Mouse (Mus musculus) limb, embryonic 13.5 days (tissue): ENCODE results near the gene Zcchc8. TPM values are rescaled to one million over a fixed set of nuclear protein-coding genes. Genes with fewer than 3 reads are reported as not detected.

ENCODE experiments used
- ATAC-seq: fragments of 200-750 bp; cut with Nextera tagmentation; 2 replicates; pipeline ENCODE4 v1.8.0; 2017; ENCODE audit warnings: low read depth, moderate number of reproducible peaks, moderate TSS enrichment; ENCODE audit not compliant: low FRiP score
- H3K27ac ChIP-seq: fragments of 300-500 bp; sonication (generic); 2 replicates; pipeline ENCODE4 v1.5.1; 2015; ENCODE audit warnings: inconsistent platforms, mild to moderate bottlenecking, moderate library complexity
- H3K27me3 ChIP-seq: fragments of 300-500 bp; sonication (generic); 2 replicates; pipeline ENCODE4 v1.6.1; 2015; ENCODE audit warnings: mild to moderate bottlenecking, inconsistent platforms
- H3K36me3 ChIP-seq: fragments of 300-500 bp; sonication (generic); 2 replicates; pipeline ENCODE4 v1.6.1; 2015; ENCODE audit warnings: inconsistent platforms, mild to moderate bottlenecking, moderate library complexity
- H3K4me1 ChIP-seq: fragments of 300-500 bp; sonication (generic); 2 replicates; pipeline ENCODE4 v1.6.1; 2015; ENCODE audit warnings: inconsistent platforms
- H3K4me2 ChIP-seq: fragments of 300-500 bp; sonication (generic); replicated peaks from 2 replicates; pipeline ENCODE4 v1.6.1; 2015; ENCODE audit warnings: inconsistent platforms, mild to moderate bottlenecking, moderate library complexity
- H3K4me3 ChIP-seq: fragments of 300-500 bp; sonication (generic); 2 replicates; pipeline ENCODE4 v1.5.1; 2015; ENCODE audit warnings: moderate library complexity, mild to moderate bottlenecking, inconsistent platforms
- H3K9ac ChIP-seq: fragments of 300-500 bp; sonication (generic); 2 replicates; pipeline ENCODE4 v1.6.1; 2015; ENCODE audit warnings: mild to moderate bottlenecking, inconsistent platforms
- H3K9me3 ChIP-seq: fragments of 300-500 bp; sonication (generic); 2 replicates; pipeline ENCODE4 v1.6.1; 2016; ENCODE audit warnings: inconsistent platforms
- WGBS: fragments of 180-500 bp; shearing (Covaris S2); methylation state at CpG from one replicate; pipeline ENCODE4 v1.1.7; 2015; 5-methylcytosine and 5-hydroxymethylcytosine counted together
- polyA plus RNA-seq: library from polyadenylated mRNA; unstranded; fragments of >200 nt; fragmentation: Nextera tagmentation; extraction: Ambion mirVana; gene quantifications from 2 replicates; pipeline ENCODE4 v1.2.1, GENCODE M21; 2015

The Zcchc8 gene
- polyA plus RNA-seq, 1 experiment from 2014 or later: 93.4 TPM

DNA sequence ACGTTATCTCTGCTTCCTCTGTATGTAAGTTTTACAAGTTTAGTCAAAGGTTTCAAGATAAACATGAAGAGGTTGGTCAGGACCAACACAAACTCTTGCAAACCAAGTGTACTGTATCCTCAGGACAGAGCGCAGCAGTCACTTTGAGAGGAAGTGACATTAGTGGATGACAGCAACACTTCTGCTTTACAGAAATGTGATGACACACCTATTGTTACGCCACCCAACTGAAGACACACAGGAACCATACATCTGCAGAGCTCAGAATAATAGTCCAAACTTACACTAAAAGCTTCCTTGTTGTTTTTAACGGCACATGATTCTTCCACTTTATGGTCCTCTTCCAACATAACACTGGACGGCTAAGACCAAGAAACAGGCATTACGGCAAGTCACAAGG, 7.1 kb downstream of the Zcchc8 start:
- Histone ChIP-seq H3K4me3 (no peak overlapping the region), H3K27me3 (no peaks in the 10 kb centered on the region), H3K4me2 (no peak overlapping the region), H3K9ac (no peak overlapping the region), H3K36me3 (peaks cover 90% of the 10 kb centered on the region), H3K27ac (no peak overlapping the region), H3K4me1 (peaks cover 18% of the 10 kb centered on the region), H3K9me3 (no peaks in the 10 kb centered on the region)
- 93% methylated on average over 6 of the region's 6 CpGs for WGBS
- ATAC-seq: no peak

DNA sequence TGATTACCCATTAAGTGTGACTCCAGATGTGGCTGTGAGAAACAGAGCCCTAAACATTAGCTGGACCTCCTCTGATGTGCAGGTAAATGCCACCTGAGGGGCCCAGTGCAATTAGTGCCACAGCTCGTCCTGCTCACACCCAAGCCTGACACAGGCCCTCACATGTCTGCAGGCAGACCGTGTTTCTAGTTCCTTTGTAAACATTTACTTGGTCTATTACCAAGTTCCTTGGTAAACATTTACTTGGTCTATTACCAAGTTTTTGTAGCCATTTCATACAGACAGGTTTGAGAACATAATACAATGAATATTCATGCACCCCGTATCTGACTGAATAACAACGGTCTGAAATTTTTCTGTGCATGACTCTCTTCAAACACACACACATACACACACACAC, 11.3 kb downstream of the Zcchc8 start:
- Histone ChIP-seq H3K27ac (no peak overlapping the region), H3K4me3 (no peak overlapping the region), H3K9me3 (no peaks in the 10 kb centered on the region), H3K9ac (no peak overlapping the region), H3K36me3 (peaks cover 96% of the 10 kb centered on the region), H3K4me2 (no peak overlapping the region), H3K4me1 (no peaks in the 10 kb centered on the region), H3K27me3 (no peaks in the 10 kb centered on the region)
- 85% methylated on average over 4 of the region's 4 CpGs for WGBS
- no peak for ATAC-seq

DNA sequence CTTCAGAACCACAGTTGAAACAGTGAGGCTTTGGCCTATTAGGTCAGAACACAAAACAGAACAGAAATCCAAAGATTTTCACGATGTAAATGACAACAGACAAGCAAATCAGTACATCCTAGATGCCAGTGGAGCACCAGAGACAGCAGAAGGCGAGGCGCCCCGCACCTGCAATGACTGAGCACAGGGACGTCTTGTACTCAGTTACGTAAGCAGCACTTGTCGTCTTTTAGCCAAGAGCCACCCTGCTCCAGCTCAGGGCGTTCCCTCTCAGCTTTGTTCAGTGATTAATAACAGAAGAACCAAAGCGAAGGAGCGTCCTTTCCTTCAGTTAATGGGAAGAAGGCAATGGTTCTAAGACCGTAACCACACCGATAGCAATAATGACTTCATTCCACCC, 12.3 kb downstream of the Zcchc8 start:
- WGBS: 88% methylated on average over 12 of the region's 12 CpGs
- Histone ChIP-seq H3K9ac (no peak overlapping the region), H3K36me3 (peaks cover 95% of the 10 kb centered on the region), H3K4me2 (no peak overlapping the region), H3K4me3 (no peak overlapping the region), H3K27ac (no peak overlapping the region), H3K9me3 (no peaks in the 10 kb centered on the region), H3K4me1 (no peaks in the 10 kb centered on the region), H3K27me3 (no peaks in the 10 kb centered on the region)
- no peak for ATAC-seq

DNA sequence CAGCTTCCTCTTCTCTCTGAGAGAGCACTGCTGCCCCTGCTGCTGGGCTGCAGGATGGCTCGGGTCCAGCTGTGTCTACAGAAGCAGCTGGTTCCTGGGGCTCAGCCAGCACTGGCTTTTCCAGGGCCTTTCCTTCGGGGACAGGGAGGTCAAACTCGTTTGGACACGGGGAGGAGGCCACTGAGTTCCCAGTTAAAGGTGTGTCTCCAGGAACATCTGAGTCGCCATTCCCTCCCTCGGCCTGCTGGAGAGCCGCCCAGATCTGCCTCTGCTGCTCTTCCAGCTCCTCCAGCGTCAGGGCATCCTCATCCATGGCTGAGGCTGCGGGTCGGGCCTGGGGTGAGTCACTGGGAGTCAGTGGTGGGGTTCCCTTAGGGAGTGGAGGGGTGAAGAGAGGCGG, 20.3 kb downstream of the Zcchc8 start:
- no peak overlapping the region for H3K9ac ChIP-seq
- no peak for ATAC-seq
- H3K4me1 ChIP-seq: no peaks in the 10 kb centered on the region
- WGBS: 71% methylated on average over 11 of the region's 11 CpGs
- H3K36me3 ChIP-seq: peaks cover 79% of the 10 kb centered on the region
- H3K4me3 ChIP-seq: no peak overlapping the region
- H3K27me3 ChIP-seq: no peaks in the 10 kb centered on the region
- H3K4me2 ChIP-seq: no peak overlapping the region
- H3K9me3 ChIP-seq: no peaks in the 10 kb centered on the region
- H3K27ac ChIP-seq: no peak overlapping the region

DNA sequence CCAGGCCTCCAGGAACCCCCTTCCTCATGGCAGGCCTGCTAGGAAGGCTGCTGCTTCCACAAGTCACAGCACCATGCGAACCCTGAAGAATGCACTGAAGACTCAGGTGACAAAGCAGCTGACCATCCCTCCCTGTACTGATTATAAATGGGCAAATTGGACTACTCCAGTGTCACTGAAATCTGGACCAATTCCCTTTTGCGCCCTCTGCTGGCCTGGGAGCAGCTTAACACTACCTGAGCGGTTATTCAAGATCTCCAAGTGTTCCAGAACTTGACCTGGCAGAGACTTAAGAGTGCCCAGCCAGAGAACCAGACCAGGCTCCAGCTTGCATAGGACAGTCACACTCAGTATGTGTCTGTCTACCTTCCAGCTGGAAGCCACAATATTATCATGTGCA, 21.7 kb downstream of the Zcchc8 start:
- H3K9ac ChIP-seq: no peak overlapping the region
- H3K27ac ChIP-seq: no peak overlapping the region
- ATAC-seq: no peak
- no peak overlapping the region for H3K4me2 ChIP-seq
- H3K4me1 ChIP-seq: 0 out of 2 replicates have a peak, but pooled peaks cover 4% of the 10 kb centered on the region
- H3K9me3 ChIP-seq: no peaks in the 10 kb centered on the region
- peaks cover 65% of the 10 kb centered on the region for H3K36me3 ChIP-seq
- WGBS: 27% methylated on average over 3 of the region's 3 CpGs
- H3K27me3 ChIP-seq: no peaks in the 10 kb centered on the region
- H3K4me3 ChIP-seq: no peak overlapping the region

DNA sequence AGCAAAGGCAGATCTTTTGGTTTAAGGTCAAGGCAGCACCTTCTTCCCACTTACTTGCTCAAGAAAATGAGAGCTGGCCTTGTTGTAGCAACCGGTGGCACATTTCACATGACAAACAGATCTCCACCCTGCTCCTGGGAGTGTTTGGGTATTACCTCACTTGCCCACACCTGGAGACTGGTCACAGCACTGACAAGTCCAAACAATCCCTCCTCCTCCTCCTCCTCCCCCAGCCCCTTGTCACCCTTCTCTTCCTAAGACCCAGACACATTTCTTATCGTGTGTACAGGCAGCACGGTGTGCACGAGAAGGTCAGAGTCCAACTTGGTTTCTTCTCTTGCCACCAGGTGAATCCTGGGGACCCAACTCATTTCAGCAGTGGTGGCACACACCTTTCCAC, 23.9 kb downstream of the Zcchc8 start:
- Histone ChIP-seq H3K4me3 (no peak overlapping the region), H3K36me3 (peaks cover 43% of the 10 kb centered on the region), H3K4me2 (no peak overlapping the region), H3K9ac (no peak overlapping the region), H3K27ac (no peak overlapping the region), H3K27me3 (no peaks in the 10 kb centered on the region), H3K9me3 (no peaks in the 10 kb centered on the region), H3K4me1 (0 out of 2 replicates have a peak, but pooled peaks cover 5% of the 10 kb centered on the region)
- no peak for ATAC-seq
- 83% methylated on average over 4 of the region's 4 CpGs for WGBS

DNA sequence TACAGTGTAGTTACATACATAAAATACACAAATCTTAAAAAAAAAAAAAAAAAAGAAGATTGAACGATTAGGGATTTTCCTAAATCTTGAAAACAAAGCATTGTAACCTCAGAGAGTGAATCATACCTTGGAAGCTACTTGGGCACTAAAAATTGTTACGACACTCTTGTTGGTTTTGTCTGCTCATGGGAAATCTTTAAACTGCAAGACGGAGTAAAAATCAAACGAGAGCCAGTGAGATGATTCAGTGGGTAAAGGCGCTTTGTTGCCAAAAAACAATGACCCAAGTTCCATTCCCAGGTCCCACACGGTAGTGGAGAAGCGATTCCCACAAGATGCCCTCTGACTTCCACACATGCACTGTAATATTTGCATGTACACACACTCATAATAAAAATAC, 24.7 kb downstream of the Zcchc8 start:
- Histone ChIP-seq H3K4me2 (no peak overlapping the region), H3K27me3 (no peaks in the 10 kb centered on the region), H3K9ac (no peak overlapping the region), H3K36me3 (peaks cover 36% of the 10 kb centered on the region), H3K27ac (no peak overlapping the region), H3K4me3 (no peak overlapping the region), H3K4me1 (0 out of 2 replicates have a peak, but pooled peaks cover 5% of the 10 kb centered on the region), H3K9me3 (no peaks in the 10 kb centered on the region)
- WGBS: 89% methylated on average over 7 of the region's 7 CpGs
- no peak for ATAC-seq

DNA sequence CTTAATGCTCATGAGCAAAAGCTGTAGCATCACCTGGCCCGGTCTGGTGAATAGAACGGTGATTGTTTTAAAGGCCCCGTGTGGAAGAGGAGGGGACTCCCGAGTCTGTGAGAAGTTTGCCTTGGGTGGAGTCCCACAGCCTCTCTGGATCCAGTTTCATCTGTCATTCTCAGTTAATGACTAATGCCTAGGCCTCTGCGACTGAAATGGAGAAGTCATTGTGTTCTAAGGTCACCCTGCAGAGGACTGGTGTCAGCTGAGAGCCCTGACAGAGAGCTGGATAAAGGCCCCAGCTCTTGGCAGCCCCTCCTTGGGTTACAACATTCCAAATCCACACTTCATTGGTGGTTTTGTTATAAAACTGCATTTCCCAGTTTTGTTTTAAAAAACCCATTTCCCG, 26.4 kb downstream of the Zcchc8 start:
- Histone ChIP-seq H3K9me3 (no peaks in the 10 kb centered on the region), H3K4me3 (no peak overlapping the region), H3K4me1 (0 out of 2 replicates have a peak, but pooled peaks cover 5% of the 10 kb centered on the region), H3K36me3 (peaks cover 21% of the 10 kb centered on the region), H3K27me3 (no peaks in the 10 kb centered on the region), H3K9ac (no peak overlapping the region), H3K27ac (no peak overlapping the region), H3K4me2 (no peak overlapping the region)
- ATAC-seq: no peak
- WGBS: 65% methylated on average over 6 of the region's 6 CpGs

DNA sequence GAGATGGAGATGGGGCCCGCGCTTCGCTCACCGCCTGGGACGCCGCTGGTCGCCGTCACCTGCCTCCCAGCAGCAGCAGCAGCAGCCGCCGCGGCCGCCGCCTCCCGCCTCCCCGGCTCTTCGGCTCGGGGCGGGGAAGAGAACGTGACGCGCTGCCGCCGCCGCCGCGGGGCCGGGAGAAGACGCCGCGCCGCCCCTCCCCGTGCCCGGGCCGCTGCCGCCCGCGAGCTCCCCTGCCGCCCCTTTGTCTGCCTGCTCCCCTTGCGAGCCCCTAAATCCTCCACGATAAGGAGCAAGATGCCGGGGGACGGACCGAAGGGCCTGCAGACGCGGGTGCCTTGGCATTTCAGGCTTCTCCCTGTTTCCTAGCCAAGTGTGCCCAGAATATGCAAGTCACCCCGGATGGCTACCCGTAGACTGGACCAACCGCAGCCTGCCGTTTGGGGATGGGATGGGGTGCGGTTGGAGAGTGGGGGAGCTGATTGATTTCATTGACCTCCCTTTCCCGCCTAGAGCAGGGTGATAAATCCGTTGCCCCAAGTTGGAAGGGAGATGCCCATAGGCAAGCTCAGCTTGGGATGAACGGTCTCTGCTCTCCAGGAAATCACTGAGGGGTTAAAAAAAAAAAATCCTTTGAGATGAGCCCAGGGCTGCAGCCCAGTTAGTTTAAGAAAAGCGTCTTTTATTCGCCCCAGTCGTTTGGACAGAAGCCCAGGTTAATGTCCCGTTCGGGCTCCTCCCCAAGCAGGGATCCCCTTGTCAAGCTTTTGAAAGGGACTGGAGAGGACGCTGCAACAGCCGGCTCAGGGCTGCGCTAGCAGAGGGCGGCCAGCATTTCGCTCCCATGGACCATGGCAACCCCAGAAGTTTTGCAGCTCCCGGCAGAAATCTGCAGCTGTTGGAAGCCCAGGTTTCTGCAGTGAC, 36.4 kb downstream of the Zcchc8 start, which contains the start of gene Clip1:
Gene Clip1, minus strand, starts transcription at position 398 of the 924 bp plus-strand sequence.
- ATAC-seq: peak; percentile 58; the same call in 1 of the 2 replicates
- H3K36me3 ChIP-seq: no peaks in the 10 kb centered on the region
- no peaks in the 10 kb centered on the region for H3K27me3 ChIP-seq
- H3K4me1 ChIP-seq: peaks cover 22% of the 10 kb centered on the region
- under 1% methylated on average over 52 of the region's 64 CpGs for WGBS
- peak within 1 kb of the TSS; percentile 97 for H3K9ac ChIP-seq
- no peaks in the 10 kb centered on the region for H3K9me3 ChIP-seq
- peak within 1 kb of the TSS; percentile 94 for H3K27ac ChIP-seq
- H3K4me2 ChIP-seq: peak within 1 kb of the TSS; percentile 85
- peak within 1 kb of the TSS; percentile 93 for H3K4me3 ChIP-seq

DNA sequence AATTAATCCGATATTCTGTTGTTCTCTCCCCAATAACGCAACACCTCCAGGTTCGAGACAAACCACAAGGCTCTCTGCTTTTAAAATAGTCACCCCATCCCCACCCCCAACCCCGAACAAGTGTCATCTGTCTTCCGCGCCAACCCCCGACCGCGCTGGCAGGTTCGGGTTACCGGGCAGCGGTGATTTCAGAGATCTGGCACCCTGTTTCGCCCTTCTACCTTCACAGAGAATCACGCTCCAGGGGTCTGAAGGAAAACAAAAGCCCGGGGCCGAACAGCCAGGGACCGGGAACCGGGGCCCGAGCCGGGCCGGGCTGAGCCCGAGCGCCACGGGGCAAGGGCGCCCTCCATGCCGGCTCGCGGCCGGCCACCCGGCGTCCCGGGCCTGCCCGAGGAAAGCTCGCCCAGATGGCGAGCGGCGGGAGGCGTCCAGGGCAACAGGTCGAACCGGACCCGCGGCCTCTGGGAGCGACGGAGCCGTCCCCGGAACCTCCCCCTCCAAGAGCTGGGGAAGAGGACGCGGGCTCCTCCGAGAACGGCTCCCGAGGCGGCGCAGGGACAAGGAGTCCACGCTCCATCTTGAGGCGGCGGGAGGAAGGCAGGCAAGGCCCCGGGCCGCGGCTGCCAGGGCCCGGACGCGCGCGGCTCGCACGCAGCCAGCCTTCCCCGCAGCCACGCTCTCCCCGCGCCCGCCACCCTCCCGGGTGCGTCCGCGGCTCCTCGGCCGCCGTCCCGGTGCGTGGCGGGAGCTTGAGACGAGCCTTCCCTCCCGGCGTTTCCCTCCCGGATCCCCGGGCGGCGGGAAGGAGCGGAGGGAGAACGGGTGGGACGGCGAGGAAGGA, 37.3 kb downstream of the Zcchc8 start:
- ATAC-seq: peak; percentile 73
- H3K27ac ChIP-seq: peak overlapping the region; percentile 94
- H3K36me3 ChIP-seq: no peaks in the 10 kb centered on the region
- WGBS: under 1% methylated on average over 85 of the region's 92 CpGs
- H3K4me1 ChIP-seq: peaks cover 23% of the 10 kb centered on the region
- H3K9ac ChIP-seq: peak overlapping the region; percentile 97
- H3K4me2 ChIP-seq: peak overlapping the region; percentile 85
- no peaks in the 10 kb centered on the region for H3K27me3 ChIP-seq
- no peaks in the 10 kb centered on the region for H3K9me3 ChIP-seq
- H3K4me3 ChIP-seq: peak overlapping the region; percentile 93

DNA sequence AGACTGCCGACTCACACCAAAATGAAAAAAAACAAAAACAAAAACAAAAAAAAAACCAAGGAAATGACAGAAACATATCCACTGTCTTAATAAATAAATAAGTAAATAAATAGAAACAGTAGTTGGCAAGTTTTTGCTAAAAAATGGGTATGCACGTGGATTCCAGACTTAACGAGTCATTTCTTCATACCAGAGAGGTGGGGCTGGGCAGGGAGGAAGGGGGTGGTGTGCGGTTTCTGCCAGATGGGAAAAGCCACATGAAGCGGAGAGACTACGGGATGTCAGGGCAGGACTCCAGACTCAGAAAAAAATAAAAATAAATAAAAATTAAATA, 37.9 kb downstream of the Zcchc8 start:
- ATAC-seq: no peak
- H3K4me3 ChIP-seq: peak overlapping the region; percentile 93
- 1% methylated on average over 6 of the region's 6 CpGs for WGBS
- peak overlapping the region; percentile 97 for H3K9ac ChIP-seq
- no peak overlapping the region; the same call in 1 of the 2 replicates for H3K27ac ChIP-seq
- H3K9me3 ChIP-seq: no peaks in the 10 kb centered on the region
- peak overlapping the region; percentile 85 for H3K4me2 ChIP-seq
- no peaks in the 10 kb centered on the region for H3K36me3 ChIP-seq
- H3K4me1 ChIP-seq: peaks cover 23% of the 10 kb centered on the region
- H3K27me3 ChIP-seq: no peaks in the 10 kb centered on the region

DNA sequence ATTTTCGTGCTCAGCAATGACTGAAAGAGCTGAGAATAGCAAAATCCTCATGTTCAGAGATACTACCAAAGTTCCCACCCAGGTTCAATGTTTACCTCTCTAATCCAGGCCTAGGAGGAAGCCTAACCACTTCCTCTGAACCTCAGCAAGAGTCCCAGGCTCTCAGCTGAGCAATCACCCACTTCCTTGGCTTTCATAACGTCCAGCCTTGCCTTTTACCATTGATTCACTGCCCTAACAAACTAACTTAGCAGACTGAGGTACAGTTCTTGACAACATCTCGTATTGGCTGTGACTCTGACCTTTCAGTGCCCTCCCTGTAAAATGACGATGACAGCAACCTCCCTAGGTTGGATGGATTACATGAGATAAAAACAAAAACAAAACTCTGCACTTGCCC, 38.5 kb downstream of the Zcchc8 start:
- Histone ChIP-seq H3K9me3 (no peaks in the 10 kb centered on the region), H3K27me3 (no peaks in the 10 kb centered on the region), H3K4me2 (peak overlapping the region; percentile 85), H3K9ac (no peak overlapping the region), H3K4me1 (peaks cover 23% of the 10 kb centered on the region), H3K27ac (no peak overlapping the region), H3K36me3 (peaks cover under 1% of the 10 kb centered on the region; the same call in 1 of the 2 replicates), H3K4me3 (peak overlapping the region; percentile 93)
- ATAC-seq: no peak
- WGBS: 31% methylated on average over 4 of the region's 4 CpGs
